Comparison of ENCODE assay signal across 10 mouse cellular contexts in genomic region chr5:140646171-140646570, GRCm38 (mm10). TPM values are rescaled to one million over a fixed set of nuclear protein-coding genes. Genes with fewer than 3 reads are reported as not detected.
DNase-seq lines count a peak whose midpoint lies in the region; ATAC-seq and TF ChIP-seq lines count a peak whose summit lies in the region.
"Had no signal": no experiment of that assay in that cellular context is flagged by ENCODE, and none has a peak within 500 bp of the region (broad histone marks: within the 10 kb centered on the region; RNA-seq: fewer than 3 reads in every experiment).

No protein-coding gene starts in this region.

- no peaks in the 10 kb centered on the region for H3K9me3 ChIP-seq in heart, embryonic 10.5 days
- H3K9me3 ChIP-seq in stomach, embryonic 14.5 days (ENCODE audit: control insufficient read depth, low read depth, low read length) = no peaks in the 10 kb centered on the region
- H3K9me3 ChIP-seq in stomach, postnatal 0 days (ENCODE audit: control insufficient read depth, low read length) = no peaks in the 10 kb centered on the region
- no peaks in the 10 kb centered on the region for H3K9me3 ChIP-seq in liver, embryonic 13.5 days (replicated peaks)

- no peak for TF ChIP-seq CTCF in stomach, postnatal 0 days (IDR thresholded peaks at IDR 0.05; ENCODE audit: low read depth)

- no peak overlapping the region for H3K4me3 ChIP-seq in heart, embryonic 10.5 days
- H3K4me3 ChIP-seq in stomach, embryonic 14.5 days (ENCODE audit: low read depth, low read length) = no peak overlapping the region
- H3K4me3 ChIP-seq in stomach, postnatal 0 days (ENCODE audit: low read depth, low read length) = no peak overlapping the region
- no peak overlapping the region for H3K4me3 ChIP-seq in liver, embryonic 13.5 days (replicated peaks)

- H3K36me3 ChIP-seq in heart, embryonic 10.5 days = peaks cover 22% of the 10 kb centered on the region
- peaks cover 11% of the 10 kb centered on the region; the same call in 1 of the 2 replicates for H3K36me3 ChIP-seq in stomach, embryonic 14.5 days (ENCODE audit: control insufficient read depth, insufficient read depth, low read length)
- no peaks in the 10 kb centered on the region; the same call in 1 of the 2 replicates for H3K36me3 ChIP-seq in stomach, postnatal 0 days (ENCODE audit: control insufficient read depth, insufficient read depth, low read length)
- 0 out of 2 replicates have a peak, but pooled peaks cover 2% of the 10 kb centered on the region for H3K36me3 ChIP-seq in liver, embryonic 13.5 days

- peak overlapping the region; percentile 71; the same call in 1 of the 2 replicates for H3K4me2 ChIP-seq in stomach, embryonic 14.5 days (replicated peaks; ENCODE audit: low read depth, low read length)
- H3K4me2 ChIP-seq in stomach, postnatal 0 days (replicated peaks; ENCODE audit: low read depth) = no peak overlapping the region
- peak overlapping the region; percentile 100 for H3K4me2 ChIP-seq in liver, embryonic 13.5 days

- H3K4me1 ChIP-seq in heart, embryonic 10.5 days = peaks cover 78% of the 10 kb centered on the region
- peaks cover 42% of the 10 kb centered on the region for H3K4me1 ChIP-seq in stomach, embryonic 14.5 days (ENCODE audit: control insufficient read depth, insufficient read depth, low read length)
- peaks cover 5% of the 10 kb centered on the region for H3K4me1 ChIP-seq in stomach, postnatal 0 days (replicated peaks; ENCODE audit: control insufficient read depth, insufficient read depth)
- H3K4me1 ChIP-seq in liver, embryonic 13.5 days (replicated peaks) = peaks cover 95% of the 10 kb centered on the region

- ATAC-seq in stomach, embryonic 14.5 days (ENCODE audit: insufficient number of reproducible peaks, insufficient read depth, low FRiP score, low read depth) = no peak
- no peak for ATAC-seq in stomach, postnatal 0 days (ENCODE audit: low FRiP score, low TSS enrichment)
- no peak for ATAC-seq in liver, embryonic 13.5 days (ENCODE audit: low read depth)

- 0 out of 2 replicates have a peak, but pooled peaks cover under 1% of the 10 kb centered on the region for H3K27me3 ChIP-seq in heart, embryonic 10.5 days (ENCODE audit: insufficient read depth, poor library complexity, severe bottlenecking)
- no peaks in the 10 kb centered on the region for H3K27me3 ChIP-seq in stomach, embryonic 14.5 days (ENCODE audit: control insufficient read depth, insufficient read depth, low read length)
- H3K27me3 ChIP-seq in stomach, postnatal 0 days (ENCODE audit: control insufficient read depth, insufficient read depth, low read length) = no peaks in the 10 kb centered on the region
- H3K27me3 ChIP-seq in liver, embryonic 13.5 days = peaks cover 5% of the 10 kb centered on the region; the same call in 1 of the 2 replicates

- H3K9ac ChIP-seq in stomach, embryonic 14.5 days (replicated peaks; ENCODE audit: low read depth, low read length) = no peak overlapping the region
- no peak overlapping the region for H3K9ac ChIP-seq in stomach, postnatal 0 days (ENCODE audit: low read length)
- H3K9ac ChIP-seq in liver, embryonic 13.5 days = peak overlapping the region; percentile 96

- H3K27ac ChIP-seq in heart, embryonic 10.5 days = peak overlapping the region; percentile 63; the same call in 1 of the 2 replicates
- no peak overlapping the region for H3K27ac ChIP-seq in stomach, embryonic 14.5 days (ENCODE audit: low read length)
- no peak overlapping the region for H3K27ac ChIP-seq in stomach, postnatal 0 days (replicated peaks)
- peak overlapping the region; percentile 92 for H3K27ac ChIP-seq in liver, embryonic 13.5 days

- 86% methylated on average over 6 of the region's 6 CpGs for WGBS in heart, embryonic 10.5 days
- 87% methylated on average over 6 of the region's 6 CpGs for WGBS in stomach, embryonic 14.5 days
- WGBS in stomach, postnatal 0 days = 86% methylated on average over 6 of the region's 6 CpGs
- WGBS in liver, embryonic 13.5 days (ENCODE audit: insufficient replicate concordance) = 87% methylated on average over 6 of the region's 6 CpGs

- intact Hi-C loops in heart, postnatal 25 days (cut with DNase I) = no loop called here

- TF ChIP-seq EP300 in stomach, postnatal 0 days (optimal IDR thresholded peaks at IDR 0.05) = no peak

- no peak for DNase-seq in heart, embryonic 10.5 days (ENCODE audit: low spot score)
- DNase-seq in heart, postnatal 25 days (ENCODE audit: low spot score) = no peak
- DNase-seq in stomach, postnatal 0 days (ENCODE audit: low spot score) = no peak
- DNase-seq in liver, embryonic 13.5 days = no peak
- no peak for DNase-seq in frontal cortex, postnatal 36 days (ENCODE audit: low spot score in 2 of 2)
- no peak for DNase-seq in lung, postnatal 36 days
- no peak for DNase-seq in Muller cell, postnatal 12 days (ENCODE audit: inconsistent ontology term)
- DNase-seq: B cell, adult 2 months; right cerebral cortex, postnatal 4 days had no signal

RNA-seq across cellular contexts. Expression of gene Ttyh3, which starts 2.7 kb away (rescaled TPM):
- polyA plus RNA-seq in heart, embryonic 10.5 days (2016; fragmentation: Nextera tagmentation; extraction: Ambion mirVana) = 23.5 and 32.9 TPM in 2 replicates
- 10 to 100 TPM; 15.6 to 18.6 TPM for total RNA-seq in heart, postnatal 25 days (2021)
- 41.9 and 43.1 TPM in 2 replicates for polyA plus RNA-seq in stomach, embryonic 14.5 days (2014; fragmentation: Nextera tagmentation; extraction: Ambion mirVana)
- polyA plus RNA-seq in stomach, postnatal 0 days (2015; fragmentation: Nextera tagmentation; extraction: Ambion mirVana) = 8.5 and 9.6 TPM in 2 replicates
- 4.8 and 4.9 TPM in 2 replicates for polyA plus RNA-seq in liver, embryonic 13.5 days (2015; fragmentation: Nextera tagmentation; extraction: Ambion mirVana)

RNA-seq across cellular contexts. Expression of gene Lfng, which starts 39.1 kb away (rescaled TPM):
- 3.8 and 4.7 TPM in 2 replicates for polyA plus RNA-seq in heart, embryonic 10.5 days (2016; fragmentation: Nextera tagmentation; extraction: Ambion mirVana)
- total RNA-seq in heart, postnatal 25 days (2021) = 10 to 100 TPM in 1 of 2 experiments, 1 to 10 TPM in 1; 7.3 to 10.8 TPM
- 22.4 and 25.8 TPM in 2 replicates for polyA plus RNA-seq in stomach, embryonic 14.5 days (2014; fragmentation: Nextera tagmentation; extraction: Ambion mirVana)
- polyA plus RNA-seq in stomach, postnatal 0 days (2015; fragmentation: Nextera tagmentation; extraction: Ambion mirVana) = 11.1 and 11.4 TPM in 2 replicates
- 7.6 and 8.0 TPM in 2 replicates for polyA plus RNA-seq in liver, embryonic 13.5 days (2015; fragmentation: Nextera tagmentation; extraction: Ambion mirVana)

RNA-seq across cellular contexts. Expression of gene Iqce, which starts 56.0 kb away (rescaled TPM):
- polyA plus RNA-seq in heart, embryonic 10.5 days (2016; fragmentation: Nextera tagmentation; extraction: Ambion mirVana) = 11.4 and 17.9 TPM in 2 replicates
- total RNA-seq in heart, postnatal 25 days (2021) = 1 to 10 TPM; 4.5 to 7.5 TPM
- polyA plus RNA-seq in stomach, embryonic 14.5 days (2014; fragmentation: Nextera tagmentation; extraction: Ambion mirVana) = 24.7 and 28.1 TPM in 2 replicates
- polyA plus RNA-seq in stomach, postnatal 0 days (2015; fragmentation: Nextera tagmentation; extraction: Ambion mirVana) = 5.6 and 6.0 TPM in 2 replicates
- 4.3 and 5.6 TPM in 2 replicates for polyA plus RNA-seq in liver, embryonic 13.5 days (2015; fragmentation: Nextera tagmentation; extraction: Ambion mirVana)

RNA-seq across cellular contexts. Expression of gene Brat1, which starts 58.6 kb away (rescaled TPM):
- polyA plus RNA-seq in heart, embryonic 10.5 days (2016; fragmentation: Nextera tagmentation; extraction: Ambion mirVana) = 18.6 and 19.1 TPM in 2 replicates
- 1 to 10 TPM; 7.2 to 8.4 TPM for total RNA-seq in heart, postnatal 25 days (2021)
- polyA plus RNA-seq in stomach, embryonic 14.5 days (2014; fragmentation: Nextera tagmentation; extraction: Ambion mirVana) = 12.5 and 14.8 TPM in 2 replicates
- 8.2 and 8.5 TPM in 2 replicates for polyA plus RNA-seq in stomach, postnatal 0 days (2015; fragmentation: Nextera tagmentation; extraction: Ambion mirVana)
- polyA plus RNA-seq in liver, embryonic 13.5 days (2015; fragmentation: Nextera tagmentation; extraction: Ambion mirVana) = 8.0 and 8.2 TPM in 2 replicates

Comparison
In these comparisons a context has a peak if more than half of its experiments do, and no peak if none do; other contexts are left out.
1. H3K27ac ChIP-seq: peak in heart, embryonic 10.5 days (single experiment) and liver, embryonic 13.5 days (single experiment); none in stomach, embryonic 14.5 days (single experiment) and stomach, postnatal 0 days (single experiment).